In the genomic region with DNA sequence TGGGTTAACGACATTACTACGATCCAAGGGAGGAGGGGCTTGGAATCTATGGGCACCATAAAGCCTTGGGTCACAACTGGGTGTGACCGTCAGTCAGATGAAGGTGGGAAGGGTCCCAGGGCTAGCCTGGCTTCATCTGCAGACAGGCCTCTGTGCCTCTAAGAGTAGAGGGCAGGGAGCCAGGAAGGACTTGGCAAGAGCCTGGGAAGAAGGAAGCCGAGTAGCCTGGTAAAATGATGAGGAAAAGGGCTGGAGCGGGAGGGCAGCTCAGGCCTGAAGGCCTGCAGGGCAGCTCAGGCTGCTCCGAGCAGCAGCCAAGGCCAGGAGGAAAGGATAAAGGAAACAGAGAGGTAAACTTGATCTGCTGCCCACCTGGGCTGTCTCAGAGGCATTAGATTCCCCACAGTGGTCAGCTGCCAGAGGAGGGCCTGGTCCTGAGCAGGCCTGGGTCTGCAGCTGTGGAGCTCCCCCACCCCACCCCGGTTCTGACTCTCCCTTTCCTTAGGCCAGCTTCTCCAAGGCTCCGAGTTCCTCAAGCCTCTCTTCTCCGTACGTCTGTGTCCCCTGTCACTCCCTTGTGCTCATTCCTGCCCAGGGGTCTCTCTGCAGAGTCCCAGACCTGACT, we compare ENCODE assay signal across 9 mouse cellular contexts. TPM values are rescaled to one million over a fixed set of nuclear protein-coding genes. Genes with fewer than 3 reads are reported as not detected.
DNase-seq lines count a peak whose midpoint lies in the region.
"Had no signal": no experiment of that assay in that cellular context is flagged by ENCODE, and none has a peak within 500 bp of the region (broad histone marks: within the 10 kb centered on the region; RNA-seq: fewer than 3 reads in every experiment).

No protein-coding gene starts in this region.

- peak; percentile 35 for DNase-seq in adrenal gland, postnatal 25 days
- DNase-seq in adrenal gland, adult 18-20 months (ENCODE audit: low spot score in 2 of 2): no peak
- peak; percentile 65 for DNase-seq in urinary bladder, postnatal 14 days (ENCODE audit: low spot score)
- DNase-seq in urinary bladder, adult 18-20 months (ENCODE audit: low spot score in 2 of 2): no peak
- peak; percentile 55 to 73 for DNase-seq in heart, postnatal 14 days
- DNase-seq in lung, postnatal 10 days: peak; percentile 71
- DNase-seq in urinary bladder, postnatal 10 days (ENCODE audit: low spot score): no peak
- no peak for DNase-seq in thymus, postnatal 0 days (ENCODE audit: low spot score)

- intact Hi-C loops in heart, postnatal 14 days (cut with DNase I): no loop called here

RNA-seq across cellular contexts. Expression of a gene that starts 27.5 kb away (rescaled TPM):
- 0.52 and 0.62 TPM in 2 replicates for total RNA-seq in adrenal gland, postnatal 25 days (2021)
- under 1 TPM; 0.33 to 0.38 TPM for total RNA-seq in adrenal gland, adult 18-20 months (2021)
- 1 to 10 TPM; 1.1 to 1.5 TPM for total RNA-seq in heart, postnatal 14 days (2021)
- polyA plus RNA-seq in thymus, postnatal 0 days (2015; fragmentation: Nextera tagmentation; extraction: Ambion mirVana): 0.10 and 0.17 TPM in 2 replicates
- total RNA-seq: common myeloid progenitor, adult 5-6 weeks had no signal

RNA-seq across cellular contexts. Expression of a gene that starts 44.9 kb away (rescaled TPM):
- 79.1 and 91.4 TPM in 2 replicates for total RNA-seq in adrenal gland, postnatal 25 days (2021)
- total RNA-seq in adrenal gland, adult 18-20 months (2021): 10 to 100 TPM; 28.2 to 53.9 TPM
- 10 to 100 TPM; 19.2 to 20.3 TPM for total RNA-seq in heart, postnatal 14 days (2021)
- polyA plus RNA-seq in thymus, postnatal 0 days (2015; fragmentation: Nextera tagmentation; extraction: Ambion mirVana): 63.3 and 70.5 TPM in 2 replicates

Comparison
In these comparisons a context has a peak if more than half of its experiments do, and no peak if none do; other contexts are left out.
1. DNase-seq: peak in adrenal gland, postnatal 25 days (single experiment), urinary bladder, postnatal 14 days (single experiment), heart, postnatal 14 days (2 of 2) and lung, postnatal 10 days (single experiment); none in adrenal gland, adult 18-20 months (0 of 2), urinary bladder, adult 18-20 months (0 of 2), urinary bladder, postnatal 10 days (single experiment) and thymus, postnatal 0 days (single experiment).